Mouse (Mus musculus): ENCODE data around the gene Gdf10. TPM values are rescaled to one million over a fixed set of nuclear protein-coding genes. Genes with fewer than 3 reads are reported as not detected.

The Gdf10 gene
- polyA plus RNA-seq, 1 experiment from 2014 or later = 3.0 TPM

DNA sequence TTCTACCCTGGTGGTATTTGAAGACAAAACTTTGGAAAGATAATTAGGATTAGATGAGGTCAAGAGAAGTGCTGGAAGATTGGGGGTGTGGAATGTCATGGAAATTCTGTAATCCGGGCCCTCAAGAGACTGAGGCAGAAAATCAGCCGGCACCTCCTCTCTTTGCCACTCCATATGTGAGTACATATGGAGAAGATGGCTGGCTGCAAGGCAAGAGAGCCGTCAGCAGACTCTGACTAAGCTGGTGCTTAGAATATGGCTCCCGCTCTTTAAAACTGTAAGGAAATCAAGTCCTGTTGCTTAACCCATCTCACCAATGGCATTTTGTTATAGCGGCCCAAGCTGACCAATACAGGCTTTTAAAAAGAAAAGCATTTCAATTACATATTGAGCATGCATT is 27.6 kb upstream of the Gdf10 start:
- Histone ChIP-seq H3K9me3 (ENCODE audit: control insufficient read depth, low read length) (no peaks in the 10 kb centered on the region), H3K36me3 (ENCODE audit: control insufficient read depth, insufficient read depth) (no peaks in the 10 kb centered on the region), H3K4me3 (replicated peaks; ENCODE audit: low read length) (no peak overlapping the region), H3K27ac (ENCODE audit: low read length) (no peak overlapping the region), H3K4me2 (ENCODE audit: low read length) (no peak overlapping the region), H3K4me1 (replicated peaks; ENCODE audit: control insufficient read depth, insufficient read depth, low read length) (no peaks in the 10 kb centered on the region; the same call in 1 of the 2 replicates), H3K27me3 (replicated peaks; ENCODE audit: control insufficient read depth, insufficient read depth, low read length) (no peaks in the 10 kb centered on the region), H3K9ac (replicated peaks; ENCODE audit: low read depth, low read length) (no peak overlapping the region)
- peak; percentile 76; the same call in 1 of the 2 replicates for ATAC-seq
- WGBS = 74% methylated on average over 5 of the region's 5 CpGs

- no peaks in the 10 kb centered on the region for H3K9me3 ChIP-seq (ENCODE audit: control insufficient read depth, low read length)
- 35% methylated on average over 9 of the region's 9 CpGs for WGBS
These were observed 26.6 kb upstream of the Gdf10 start for GRCm38 (mm10) chr14:33896628-33897300.

GRCm38 (mm10) chr14:33902783-33903182 is 20.6 kb upstream of the Gdf10 start:
- H3K4me2 ChIP-seq (ENCODE audit: low read length) = no peak overlapping the region
- H3K36me3 ChIP-seq (ENCODE audit: control insufficient read depth, insufficient read depth) = no peaks in the 10 kb centered on the region
- no peak for ATAC-seq
- H3K9me3 ChIP-seq (ENCODE audit: control insufficient read depth, low read length) = no peaks in the 10 kb centered on the region
- H3K9ac ChIP-seq (replicated peaks; ENCODE audit: low read depth, low read length) = no peak overlapping the region
- no peaks in the 10 kb centered on the region for H3K4me1 ChIP-seq (replicated peaks; ENCODE audit: control insufficient read depth, insufficient read depth, low read length)
- no peak overlapping the region for H3K4me3 ChIP-seq (replicated peaks; ENCODE audit: low read length)
- H3K27me3 ChIP-seq (replicated peaks; ENCODE audit: control insufficient read depth, insufficient read depth, low read length) = no peaks in the 10 kb centered on the region
- 97% methylated on average over 4 of the region's 4 CpGs for WGBS
- no peak overlapping the region for H3K27ac ChIP-seq (ENCODE audit: low read length)

More at GRCm38 (mm10) chr14:33896628-33897300, 26.6 kb upstream of the Gdf10 start:
- H3K36me3 ChIP-seq (ENCODE audit: control insufficient read depth, insufficient read depth) = no peaks in the 10 kb centered on the region
- no peak overlapping the region for H3K4me3 ChIP-seq (replicated peaks; ENCODE audit: low read length)
- no peak overlapping the region for H3K27ac ChIP-seq (ENCODE audit: low read length)
- no peak overlapping the region for H3K9ac ChIP-seq (replicated peaks; ENCODE audit: low read depth, low read length)
- H3K27me3 ChIP-seq (replicated peaks; ENCODE audit: control insufficient read depth, insufficient read depth, low read length) = no peaks in the 10 kb centered on the region
- ATAC-seq = no peak
- no peaks in the 10 kb centered on the region; the same call in 1 of the 2 replicates for H3K4me1 ChIP-seq (replicated peaks; ENCODE audit: control insufficient read depth, insufficient read depth, low read length)
- H3K4me2 ChIP-seq (ENCODE audit: low read length) = no peak overlapping the region

DNA sequence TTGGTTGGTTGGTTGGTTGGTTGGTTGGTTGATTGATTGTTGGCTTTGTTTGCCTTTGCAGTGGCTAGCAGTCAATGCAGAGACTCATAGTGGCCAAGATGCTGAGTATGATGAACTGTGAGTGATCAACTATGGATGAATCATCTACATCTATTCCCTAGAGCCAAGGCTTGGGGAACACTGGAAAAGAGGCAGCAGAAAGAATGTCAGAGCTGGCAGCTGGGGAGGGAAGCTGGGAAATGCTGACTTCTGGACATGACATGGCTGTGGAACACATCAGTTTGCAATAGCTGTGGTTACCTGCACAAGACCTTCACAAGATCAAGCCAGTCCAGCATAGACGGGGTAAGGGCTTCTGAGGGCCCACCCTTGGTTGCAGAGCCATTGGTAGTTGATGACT is 20.2 kb upstream of the Gdf10 start:
- H3K36me3 ChIP-seq (ENCODE audit: control insufficient read depth, insufficient read depth) = no peaks in the 10 kb centered on the region
- H3K4me2 ChIP-seq (ENCODE audit: low read length) = no peak overlapping the region

GRCm38 (mm10) chr14:33904851-33905250 is 18.5 kb upstream of the Gdf10 start:
- Histone ChIP-seq H3K9ac (replicated peaks; ENCODE audit: low read depth, low read length) (no peak overlapping the region), H3K4me1 (replicated peaks; ENCODE audit: control insufficient read depth, insufficient read depth, low read length) (no peaks in the 10 kb centered on the region), H3K4me2 (ENCODE audit: low read length) (no peak overlapping the region), H3K4me3 (replicated peaks; ENCODE audit: low read length) (no peak overlapping the region), H3K36me3 (ENCODE audit: control insufficient read depth, insufficient read depth) (no peaks in the 10 kb centered on the region), H3K9me3 (ENCODE audit: control insufficient read depth, low read length) (no peaks in the 10 kb centered on the region), H3K27ac (ENCODE audit: low read length) (no peak overlapping the region), H3K27me3 (replicated peaks; ENCODE audit: control insufficient read depth, insufficient read depth, low read length) (no peaks in the 10 kb centered on the region)
- ATAC-seq = no peak

More for the DNA sequence above, 20.2 kb upstream of the Gdf10 start:
- no peak overlapping the region for H3K27ac ChIP-seq (ENCODE audit: low read length)
- no peak overlapping the region for H3K9ac ChIP-seq (replicated peaks; ENCODE audit: low read depth, low read length)
- WGBS = 88% methylated on average over 1 of the region's 1 CpGs
- no peaks in the 10 kb centered on the region for H3K9me3 ChIP-seq (ENCODE audit: control insufficient read depth, low read length)
- H3K4me1 ChIP-seq (replicated peaks; ENCODE audit: control insufficient read depth, insufficient read depth, low read length) = no peaks in the 10 kb centered on the region
- ATAC-seq = no peak
- H3K4me3 ChIP-seq (replicated peaks; ENCODE audit: low read length) = no peak overlapping the region
- no peaks in the 10 kb centered on the region for H3K27me3 ChIP-seq (replicated peaks; ENCODE audit: control insufficient read depth, insufficient read depth, low read length)

GRCm38 (mm10) chr14:33913727-33914126 is 9.7 kb upstream of the Gdf10 start:
- no peak overlapping the region for H3K4me3 ChIP-seq (replicated peaks; ENCODE audit: low read length)
- H3K9me3 ChIP-seq (ENCODE audit: control insufficient read depth, low read length) = no peaks in the 10 kb centered on the region
- WGBS = 31% methylated on average over 3 of the region's 3 CpGs
- H3K4me2 ChIP-seq (ENCODE audit: low read length) = no peak overlapping the region
- no peak overlapping the region for H3K9ac ChIP-seq (replicated peaks; ENCODE audit: low read depth, low read length)
- no peaks in the 10 kb centered on the region for H3K36me3 ChIP-seq (ENCODE audit: control insufficient read depth, insufficient read depth)
- H3K4me1 ChIP-seq (replicated peaks; ENCODE audit: control insufficient read depth, insufficient read depth, low read length) = no peaks in the 10 kb centered on the region
- ATAC-seq = no peak
- H3K27me3 ChIP-seq (replicated peaks; ENCODE audit: control insufficient read depth, insufficient read depth, low read length) = 0 out of 2 replicates have a peak, but pooled peaks cover 2% of the 10 kb centered on the region
- H3K27ac ChIP-seq (ENCODE audit: low read length) = no peak overlapping the region

DNA sequence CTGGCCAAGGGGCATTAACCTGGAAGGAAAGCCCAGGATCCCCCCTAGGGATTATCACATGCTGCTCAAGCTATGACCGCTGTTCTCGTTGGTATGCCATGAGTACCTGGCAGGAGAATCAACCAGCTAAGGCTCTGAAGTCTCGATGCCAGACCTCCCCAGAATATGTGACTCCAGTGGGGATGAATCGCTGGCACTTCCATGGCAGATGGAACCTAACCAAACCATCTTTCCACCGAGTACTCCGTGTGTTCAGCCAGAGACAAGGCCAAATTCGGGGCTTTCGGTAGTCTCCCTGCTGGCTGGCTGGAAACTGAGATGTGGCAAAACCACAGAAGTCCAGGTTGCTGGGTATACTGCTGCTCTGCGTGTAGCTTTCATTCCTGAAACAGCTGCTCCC is 9.2 kb upstream of the Gdf10 start:
- no peak overlapping the region for H3K4me3 ChIP-seq (replicated peaks; ENCODE audit: low read length)
- no peak overlapping the region for H3K27ac ChIP-seq (ENCODE audit: low read length)
- H3K9ac ChIP-seq (replicated peaks; ENCODE audit: low read depth, low read length) = no peak overlapping the region
- no peak overlapping the region for H3K4me2 ChIP-seq (ENCODE audit: low read length)
- 0 out of 2 replicates have a peak, but pooled peaks cover 3% of the 10 kb centered on the region for H3K27me3 ChIP-seq (replicated peaks; ENCODE audit: control insufficient read depth, insufficient read depth, low read length)
- 73% methylated on average over 9 of the region's 9 CpGs for WGBS
- H3K9me3 ChIP-seq (ENCODE audit: control insufficient read depth, low read length) = no peaks in the 10 kb centered on the region
- H3K36me3 ChIP-seq (ENCODE audit: control insufficient read depth, insufficient read depth) = no peaks in the 10 kb centered on the region
- H3K4me1 ChIP-seq (replicated peaks; ENCODE audit: control insufficient read depth, insufficient read depth, low read length) = no peaks in the 10 kb centered on the region; the same call in 1 of the 2 replicates
- ATAC-seq = no peak

- no peak overlapping the region for H3K4me3 ChIP-seq (replicated peaks; ENCODE audit: low read length)
- no peak overlapping the region for H3K27ac ChIP-seq (ENCODE audit: low read length)
- WGBS = 6% methylated on average over 14 of the region's 14 CpGs
- H3K27me3 ChIP-seq (replicated peaks; ENCODE audit: control insufficient read depth, insufficient read depth, low read length) = peaks cover 27% of the 10 kb centered on the region
- H3K4me2 ChIP-seq (ENCODE audit: low read length) = peak overlapping the region; percentile 10; the same call in 1 of the 2 replicates
- no peaks in the 10 kb centered on the region for H3K9me3 ChIP-seq (ENCODE audit: control insufficient read depth, low read length)
- H3K4me1 ChIP-seq (replicated peaks; ENCODE audit: control insufficient read depth, insufficient read depth, low read length) = peaks cover 17% of the 10 kb centered on the region
- peak; percentile 64 for ATAC-seq
- H3K9ac ChIP-seq (replicated peaks; ENCODE audit: low read depth, low read length) = no peak overlapping the region
- no peaks in the 10 kb centered on the region for H3K36me3 ChIP-seq (ENCODE audit: control insufficient read depth, insufficient read depth)
These were observed 2.4 kb upstream of the Gdf10 start for GRCm38 (mm10) chr14:33920727-33921559.

DNA sequence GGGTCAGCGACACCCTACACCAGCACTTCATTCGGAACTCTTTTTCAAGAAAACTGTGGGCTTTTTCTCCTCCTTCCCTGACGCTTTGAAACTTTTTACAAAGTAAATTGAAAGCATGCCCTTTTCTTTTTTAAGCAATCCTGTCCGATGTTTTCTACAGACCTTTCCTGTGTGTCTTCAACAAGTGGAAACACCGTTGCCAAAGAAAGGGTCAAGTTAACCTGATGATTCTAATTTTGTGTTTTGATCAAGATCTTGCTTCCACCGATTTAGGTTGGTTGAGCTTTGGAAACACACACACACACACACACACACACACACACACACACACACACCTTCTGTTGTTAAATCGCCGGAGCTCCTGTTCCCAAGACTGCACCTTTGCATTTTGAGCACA is 618 bp upstream of the Gdf10 start:
- Histone ChIP-seq H3K4me1 (replicated peaks; ENCODE audit: control insufficient read depth, insufficient read depth, low read length) (peaks cover 20% of the 10 kb centered on the region), H3K4me2 (ENCODE audit: low read length) (peak overlapping the region; percentile 86), H3K27me3 (replicated peaks; ENCODE audit: control insufficient read depth, insufficient read depth, low read length) (peaks cover 27% of the 10 kb centered on the region), H3K9ac (replicated peaks; ENCODE audit: low read depth, low read length) (peak overlapping the region; percentile 59; the same call in 1 of the 2 replicates), H3K4me3 (replicated peaks; ENCODE audit: low read length) (peak overlapping the region; percentile 59), H3K9me3 (ENCODE audit: control insufficient read depth, low read length) (no peaks in the 10 kb centered on the region), H3K27ac (ENCODE audit: low read length) (no peak overlapping the region), H3K36me3 (ENCODE audit: control insufficient read depth, insufficient read depth) (no peaks in the 10 kb centered on the region)
- no peak for ATAC-seq
- WGBS = 13% methylated on average over 8 of the region's 8 CpGs
